Mouse (Mus musculus) limb, embryonic 11.5 days (tissue): Measurements from ENCODE around the gene Me3. TPM values are rescaled to one million over a fixed set of nuclear protein-coding genes. Genes with fewer than 3 reads are reported as not detected.
A peak's percentile ranks its signal among the peaks of the same experiment; 100 is the strongest.

ENCODE experiments used
- ATAC-seq: fragments of 200-750 bp; cut with Nextera tagmentation; 2 replicates; pipeline ENCODE4 v1.8.0; 2017; ENCODE audit warnings: low read depth; ENCODE audit not compliant: insufficient number of reproducible peaks, low FRiP score, low TSS enrichment
- DNase-seq: peaks from one replicate; pipeline ENCODE4 v3.0.0-alpha.2; 2015; ENCODE audit warnings: low spot score
- H3K27ac ChIP-seq: fragments of 300-500 bp; sonication (generic); replicated peaks from 2 replicates; pipeline ENCODE4 v1.5.1; 2014; ENCODE audit warnings: low read depth, mild to moderate bottlenecking, low read length
- H3K27me3 ChIP-seq: fragments of 300-500 bp; sonication (generic); 2 replicates; pipeline ENCODE4 v1.6.1; 2014; ENCODE audit warnings: mild to moderate bottlenecking, low read length, mixed read lengths; ENCODE audit not compliant: control insufficient read depth, insufficient read depth
- H3K36me3 ChIP-seq: fragments of 300-500 bp; sonication (generic); 2 replicates; pipeline ENCODE4 v1.6.1; 2014; ENCODE audit warnings: mild to moderate bottlenecking, low read length, moderate library complexity, mixed read lengths; ENCODE audit not compliant: control insufficient read depth, insufficient read depth
- H3K4me1 ChIP-seq: fragments of 300-500 bp; sonication (generic); 2 replicates; pipeline ENCODE4 v1.6.1; 2014; ENCODE audit warnings: low read length, mixed read lengths; ENCODE audit not compliant: control insufficient read depth, insufficient read depth
- H3K4me2 ChIP-seq: fragments of 300-500 bp; sonication (generic); 2 replicates; pipeline ENCODE4 v1.6.1; 2014; ENCODE audit warnings: low read depth, mild to moderate bottlenecking, moderate library complexity; ENCODE audit not compliant: severe bottlenecking
- H3K4me3 ChIP-seq: fragments of 300-500 bp; sonication (generic); 2 replicates; pipeline ENCODE4 v1.5.1; 2014; ENCODE audit warnings: low read depth, low read length
- H3K9ac ChIP-seq: fragments of 300-500 bp; sonication (generic); 2 replicates; pipeline ENCODE4 v1.6.1; 2014; ENCODE audit warnings: mild to moderate bottlenecking, low read length
- H3K9me3 ChIP-seq: fragments of 300-500 bp; sonication (generic); 2 replicates; pipeline ENCODE4 v1.6.1; 2016; ENCODE audit warnings: low read length; ENCODE audit not compliant: control insufficient read depth
- WGBS: fragments of 180-500 bp; shearing (Covaris S2); extraction: QIAGEN DNeasy Blood & Tissue Kit; methylation state at CpG from one replicate; pipeline ENCODE4 v1.1.7; 2014; 5-methylcytosine and 5-hydroxymethylcytosine counted together
- polyA plus RNA-seq: library from polyadenylated mRNA; unstranded; fragments of >200 nt; fragmentation: Nextera tagmentation; extraction: Ambion mirVana; gene quantifications from 2 replicates; pipeline ENCODE4 v1.2.1, GENCODE M21; 2014

Me3 gene
- polyA plus RNA-seq, 1 experiment from 2014 or later, result 0.29 TPM

GRCm38 (mm10) chr7:89837841-89838240 is 205.6 kb downstream of the Me3 start:
- H3K4me3 ChIP-seq, result no peak overlapping the region
- H3K36me3 ChIP-seq, result no peaks in the 10 kb centered on the region
- no peak overlapping the region for H3K27ac ChIP-seq
- ATAC-seq (no peak), DNase-seq (no peak)
- no peak overlapping the region for H3K9ac ChIP-seq
- WGBS, result 68% methylated on average over 4 of the region's 4 CpGs
- H3K9me3 ChIP-seq, result no peaks in the 10 kb centered on the region
- H3K4me1 ChIP-seq, result no peaks in the 10 kb centered on the region
- no peak overlapping the region for H3K4me2 ChIP-seq
- H3K27me3 ChIP-seq, result no peaks in the 10 kb centered on the region

GRCm38 (mm10) chr7:89839721-89840120 is 207.5 kb downstream of the Me3 start:
- DNase-seq (no peak), ATAC-seq (no peak)
- Histone ChIP-seq H3K27me3 (no peaks in the 10 kb centered on the region), H3K4me3 (no peak overlapping the region), H3K27ac (no peak overlapping the region), H3K9me3 (no peaks in the 10 kb centered on the region), H3K4me2 (no peak overlapping the region), H3K9ac (no peak overlapping the region), H3K36me3 (no peaks in the 10 kb centered on the region), H3K4me1 (no peaks in the 10 kb centered on the region)
- 88% methylated on average over 8 of the region's 8 CpGs for WGBS

- no peak for ATAC-seq
- Histone ChIP-seq H3K4me2 (no peak overlapping the region), H3K27ac (no peak overlapping the region), H3K4me3 (no peak overlapping the region), H3K36me3 (no peaks in the 10 kb centered on the region), H3K4me1 (no peaks in the 10 kb centered on the region), H3K9me3 (no peaks in the 10 kb centered on the region), H3K27me3 (no peaks in the 10 kb centered on the region), H3K9ac (no peak overlapping the region)
- peak; percentile 88 for DNase-seq
- WGBS, result 40% methylated on average over 15 of the region's 15 CpGs
These were observed 209.6 kb downstream of the Me3 start for GRCm38 (mm10) chr7:89841670-89842403.

- H3K4me1 ChIP-seq, result no peaks in the 10 kb centered on the region
- no peaks in the 10 kb centered on the region for H3K27me3 ChIP-seq
- H3K9ac ChIP-seq, result no peak overlapping the region
- H3K36me3 ChIP-seq, result no peaks in the 10 kb centered on the region
- no peak overlapping the region for H3K4me3 ChIP-seq
- ATAC-seq, result no peak
- no peak for DNase-seq
- WGBS, result 86% methylated on average over 5 of the region's 5 CpGs
- H3K9me3 ChIP-seq, result no peaks in the 10 kb centered on the region
- H3K27ac ChIP-seq, result no peak overlapping the region
- no peak overlapping the region for H3K4me2 ChIP-seq
These were observed 210.2 kb downstream of the Me3 start for GRCm38 (mm10) chr7:89842404-89842715.

- H3K27ac ChIP-seq, result no peak overlapping the region
- ATAC-seq (no peak), DNase-seq (no peak)
- no peaks in the 10 kb centered on the region for H3K36me3 ChIP-seq
- WGBS, result 58% methylated on average over 6 of the region's 6 CpGs
- H3K9ac ChIP-seq, result no peak overlapping the region
- no peaks in the 10 kb centered on the region for H3K4me1 ChIP-seq
- no peaks in the 10 kb centered on the region for H3K9me3 ChIP-seq
- no peak overlapping the region for H3K4me2 ChIP-seq
- no peaks in the 10 kb centered on the region for H3K27me3 ChIP-seq
- H3K4me3 ChIP-seq, result no peak overlapping the region
These were observed 210.9 kb downstream of the Me3 start for GRCm38 (mm10) chr7:89843121-89843520.

GRCm38 (mm10) chr7:89843533-89843932 is 211.3 kb downstream of the Me3 start:
- no peak overlapping the region for H3K9ac ChIP-seq
- no peak overlapping the region for H3K4me2 ChIP-seq
- ATAC-seq (no peak), DNase-seq (peak; percentile 52)
- H3K4me1 ChIP-seq, result no peaks in the 10 kb centered on the region
- 22% methylated on average over 6 of the region's 6 CpGs for WGBS
- no peaks in the 10 kb centered on the region for H3K27me3 ChIP-seq
- H3K4me3 ChIP-seq, result no peak overlapping the region
- no peaks in the 10 kb centered on the region for H3K9me3 ChIP-seq
- H3K27ac ChIP-seq, result no peak overlapping the region
- no peaks in the 10 kb centered on the region for H3K36me3 ChIP-seq

- ATAC-seq, result no peak
- Histone ChIP-seq H3K9me3 (no peaks in the 10 kb centered on the region), H3K27ac (no peak overlapping the region), H3K4me3 (no peak overlapping the region), H3K27me3 (no peaks in the 10 kb centered on the region), H3K9ac (no peak overlapping the region), H3K4me2 (no peak overlapping the region), H3K36me3 (no peaks in the 10 kb centered on the region), H3K4me1 (no peaks in the 10 kb centered on the region)
- no peak for DNase-seq
- WGBS, result 92% methylated on average over 4 of the region's 4 CpGs
These were observed 213.5 kb downstream of the Me3 start for GRCm38 (mm10) chr7:89845669-89846068.

GRCm38 (mm10) chr7:89850510-89850909 is 218.3 kb downstream of the Me3 start:
- Histone ChIP-seq H3K9ac (no peak overlapping the region), H3K9me3 (no peaks in the 10 kb centered on the region), H3K4me3 (no peak overlapping the region), H3K27ac (no peak overlapping the region), H3K27me3 (no peaks in the 10 kb centered on the region), H3K4me2 (no peak overlapping the region), H3K4me1 (no peaks in the 10 kb centered on the region), H3K36me3 (no peaks in the 10 kb centered on the region)
- ATAC-seq (no peak), DNase-seq (no peak)
- 87% methylated on average over 3 of the region's 3 CpGs for WGBS
